Mouse (Mus musculus) lung, adult 2 months (tissue): Measurements from ENCODE around the gene Pbld2.

Source experiments
- CTCF ChIP-seq: fragments of 200-500 bp; IDR thresholded peaks from 2 replicates; pipeline ENCODE4 v1.5.1; 2011; ENCODE audit warnings: mild to moderate bottlenecking, low read length, control low read depth; ENCODE audit not compliant: insufficient read depth
- POLR2A ChIP-seq: fragments of 200-500 bp; IDR thresholded peaks from 2 replicates; pipeline ENCODE4 v1.6.1; 2011; ENCODE audit warnings: low read depth, mild to moderate bottlenecking, control low read depth, low read length, borderline replicate concordance; ENCODE audit errors: extremely low read depth

DNA sequence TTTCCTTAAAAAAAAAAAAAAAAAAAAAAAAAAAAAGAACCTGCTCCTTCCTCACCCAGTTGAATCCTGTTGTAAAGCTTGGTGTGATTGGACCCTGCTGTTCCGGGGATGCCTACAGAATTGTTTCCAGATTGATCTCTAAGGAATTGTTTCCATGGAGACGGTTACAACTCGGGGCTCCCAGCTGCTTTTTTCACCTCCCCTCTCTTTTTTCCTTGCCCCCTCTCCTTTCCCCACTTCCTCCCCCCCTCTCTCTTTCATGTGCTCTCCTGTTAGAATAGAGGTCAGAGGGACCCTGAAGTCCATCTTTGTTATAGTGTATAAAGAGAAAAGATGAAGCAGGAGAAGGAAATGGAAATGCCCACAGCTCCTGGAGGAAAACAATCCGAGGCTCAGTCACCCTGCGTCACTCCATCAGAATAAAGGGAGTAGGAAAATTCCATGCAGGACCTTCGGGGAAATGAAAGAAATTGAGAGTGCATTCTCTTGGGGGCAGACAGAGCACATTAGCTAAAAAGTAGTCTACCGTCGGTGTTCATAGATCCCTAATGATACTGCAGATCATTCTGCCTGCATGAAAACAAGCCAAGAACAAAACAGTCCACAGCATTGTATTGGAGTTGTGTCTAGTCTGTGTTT, 2.2 kb downstream of the Pbld2 start:
- TF ChIP-seq CTCF (no peak), POLR2A (no peak)
